Mouse (Mus musculus) brown adipose tissue, adult 24 weeks (tissue): ENCODE results near the gene Snupn. TPM values are rescaled to one million over a fixed set of nuclear protein-coding genes. Genes with fewer than 3 reads are reported as not detected.
"Not testable (repeated sequence)": the region's sequence is repeated elsewhere in the genome, so short reads cannot be mapped to it uniquely, and the experiment has no call there.

Source experiments
- H3K27ac ChIP-seq: fragments of 200-500 bp; replicated peaks from 2 replicates; pipeline ENCODE4 v1.5.1; 2012; ENCODE audit warnings: low read depth, mild to moderate bottlenecking, low read length
- H3K4me1 ChIP-seq: fragments of 200-500 bp; 2 replicates; pipeline ENCODE4 v1.6.1; 2012; ENCODE audit warnings: low read length, mixed read lengths; ENCODE audit not compliant: control insufficient read depth, insufficient read depth, insufficient read length
- H3K4me3 ChIP-seq: fragments of 200-500 bp; 2 replicates; pipeline ENCODE4 v1.5.1; 2012; ENCODE audit warnings: low read depth, mild to moderate bottlenecking, low read length, moderate library complexity; ENCODE audit not compliant: insufficient read depth
- polyA plus RNA-seq: library from polyadenylated mRNA; stranded (reverse); fragments of >200 nt; gene quantifications from 2 replicates; pipeline ENCODE4 v1.2.4, GENCODE M21; 2012; ENCODE audit not compliant: missing spikeins, insufficient read depth, insufficient read length

Snupn gene
- polyA plus RNA-seq, 1 experiment = 9.4 TPM

- H3K27ac ChIP-seq = peak overlapping the region; percentile 72; the same call in 1 of the 2 replicates
- H3K4me1 ChIP-seq = peaks cover 31% of the 10 kb centered on the region
- peak overlapping the region; percentile 72 for H3K4me3 ChIP-seq
Measured at GRCm38 (mm10) chr9:56925291-56926024, 25.2 kb upstream of the Snupn start.

GRCm38 (mm10) chr9:56926025-56926360, 24.7 kb upstream of the Snupn start:
- peak overlapping the region; percentile 72 for H3K4me3 ChIP-seq
- H3K4me1 ChIP-seq = peaks cover 31% of the 10 kb centered on the region
- H3K27ac ChIP-seq = no peak overlapping the region

- Histone ChIP-seq H3K4me1 (peaks cover 31% of the 10 kb centered on the region), H3K27ac (no peak overlapping the region), H3K4me3 (peak overlapping the region; percentile 72)
Measured at GRCm38 (mm10) chr9:56926387-56926786, 24.3 kb upstream of the Snupn start.

GRCm38 (mm10) chr9:56927191-56928012, 23.3 kb upstream of the Snupn start:
- Histone ChIP-seq H3K4me1 (peaks cover 31% of the 10 kb centered on the region), H3K4me3 (peak overlapping the region; percentile 72), H3K27ac (peak overlapping the region; percentile 86)

GRCm38 (mm10) chr9:56928041-56928811, 22.5 kb upstream of the Snupn start, which contains the start of gene Snx33:
Gene Snx33 (minus strand): TSS chr9:56928371.
- Histone ChIP-seq H3K4me3 (peak within 1 kb of the TSS; percentile 72), H3K4me1 (peaks cover 29% of the 10 kb centered on the region), H3K27ac (peak within 1 kb of the TSS; percentile 86)

GRCm38 (mm10) chr9:56929496-56929895, 21.2 kb upstream of the Snupn start:
- H3K27ac ChIP-seq = no peak overlapping the region
- peaks cover 19% of the 10 kb centered on the region; the same call in 1 of the 2 replicates for H3K4me1 ChIP-seq
- no peak overlapping the region for H3K4me3 ChIP-seq

GRCm38 (mm10) chr9:56930556-56930955, 20.1 kb upstream of the Snupn start:
- no peak overlapping the region for H3K4me3 ChIP-seq
- peaks cover 13% of the 10 kb centered on the region; the same call in 1 of the 2 replicates for H3K4me1 ChIP-seq
- no peak overlapping the region for H3K27ac ChIP-seq

GRCm38 (mm10) chr9:56936861-56937222, 13.8 kb upstream of the Snupn start:
- no peaks in the 10 kb centered on the region for H3K4me1 ChIP-seq
- H3K4me3 ChIP-seq = peak overlapping the region; percentile 41
- 0 out of 2 replicates have a peak overlapping the region, but pooled peaks have one; percentile 4 for H3K27ac ChIP-seq

GRCm38 (mm10) chr9:56937223-56938160, 13.2 kb upstream of the Snupn start, which contains the start of gene Imp3:
Gene Imp3 (plus strand): TSS chr9:56937475.
- Histone ChIP-seq H3K4me3 (peak within 1 kb of the TSS; percentile 91), H3K27ac (peak within 1 kb of the TSS; percentile 90), H3K4me1 (no peaks in the 10 kb centered on the region)

GRCm38 (mm10) chr9:56938374-56938773, 12.3 kb upstream of the Snupn start:
- Histone ChIP-seq H3K27ac (peak overlapping the region; percentile 90), H3K4me1 (no peaks in the 10 kb centered on the region), H3K4me3 (peak overlapping the region; percentile 91)

GRCm38 (mm10) chr9:56947481-56947880, 3.2 kb upstream of the Snupn start:
- H3K4me1 ChIP-seq, H3K4me3 ChIP-seq, H3K27ac ChIP-seq: not testable (repeated sequence)

- H3K4me1 ChIP-seq, H3K4me3 ChIP-seq, H3K27ac ChIP-seq: not testable (repeated sequence)
Measured at GRCm38 (mm10) chr9:56948699-56949098, 2.0 kb upstream of the Snupn start.

GRCm38 (mm10) chr9:56949767-56950166, 911 bp upstream of the Snupn start:
- H3K27ac ChIP-seq = no peak overlapping the region
- peak overlapping the region; percentile 12 for H3K4me3 ChIP-seq
- no peaks in the 10 kb centered on the region for H3K4me1 ChIP-seq

GRCm38 (mm10) chr9:56953562-56953961, 2.9 kb downstream of the Snupn start:
- H3K4me1 ChIP-seq = no peaks in the 10 kb centered on the region
- H3K4me3 ChIP-seq = no peak overlapping the region
- no peak overlapping the region for H3K27ac ChIP-seq
